Mouse (Mus musculus): Measurements from ENCODE around the gene Foxo6. TPM values are rescaled to one million over a fixed set of nuclear protein-coding genes. Genes with fewer than 3 reads are reported as not detected.
A peak's percentile ranks its signal among the peaks of the same experiment; 100 is the strongest.

The Foxo6 gene
- total RNA-seq, 2 experiments from 2014 or later: 32.8 to 32.9 TPM

DNA sequence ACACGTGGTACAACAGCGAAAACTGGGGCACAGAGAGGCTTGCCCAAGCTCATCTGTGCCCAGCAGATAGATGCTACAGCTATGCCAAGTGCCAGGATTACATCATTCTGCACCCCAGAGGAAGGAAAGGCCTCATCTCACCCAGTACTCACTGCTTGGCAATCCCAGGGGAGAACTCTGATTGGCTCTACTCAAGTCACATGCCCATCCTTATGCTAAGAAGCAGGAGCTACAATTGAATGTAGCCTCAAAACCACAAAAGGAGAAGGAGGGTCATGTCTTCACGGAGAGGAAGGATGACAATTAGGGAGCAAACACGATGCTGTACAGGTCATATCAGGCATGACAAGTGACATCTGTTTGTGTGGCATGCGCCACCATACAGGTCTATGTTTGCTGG lies 26.2 kb upstream of the Foxo6 start:
- DNase-seq (ENCODE audit: low spot score in 2 of 2): no peak
- TF ChIP-seq CTCF (conservative IDR thresholded peaks at IDR 0.05): no peak
- Histone ChIP-seq H3K4me3 (no peak overlapping the region), H3K27ac (no peak overlapping the region)

DNA sequence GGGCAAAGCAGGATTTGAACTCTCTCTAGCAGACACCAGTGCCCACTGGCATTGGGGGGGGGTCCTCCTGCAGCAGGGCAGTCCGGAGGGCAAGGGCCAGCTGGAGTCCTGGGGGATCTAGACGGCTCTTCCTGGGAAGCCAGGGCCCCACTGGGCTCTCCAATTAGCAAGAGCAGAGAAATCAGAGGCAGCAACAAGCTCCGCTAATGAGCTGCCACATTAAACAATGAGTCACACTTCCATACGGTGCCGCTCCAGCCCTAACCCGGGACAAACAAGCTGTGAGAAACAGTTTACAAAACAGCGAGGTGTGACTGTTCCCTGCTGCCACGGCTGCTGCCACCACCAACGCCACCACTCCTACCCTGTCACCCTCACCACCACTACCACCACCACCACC lies 17.4 kb upstream of the Foxo6 start:
- DNase-seq (ENCODE audit: low spot score in 2 of 2): peak in 1 of 2 experiments; percentile 27
- no peak overlapping the region for H3K4me3 ChIP-seq

DNA sequence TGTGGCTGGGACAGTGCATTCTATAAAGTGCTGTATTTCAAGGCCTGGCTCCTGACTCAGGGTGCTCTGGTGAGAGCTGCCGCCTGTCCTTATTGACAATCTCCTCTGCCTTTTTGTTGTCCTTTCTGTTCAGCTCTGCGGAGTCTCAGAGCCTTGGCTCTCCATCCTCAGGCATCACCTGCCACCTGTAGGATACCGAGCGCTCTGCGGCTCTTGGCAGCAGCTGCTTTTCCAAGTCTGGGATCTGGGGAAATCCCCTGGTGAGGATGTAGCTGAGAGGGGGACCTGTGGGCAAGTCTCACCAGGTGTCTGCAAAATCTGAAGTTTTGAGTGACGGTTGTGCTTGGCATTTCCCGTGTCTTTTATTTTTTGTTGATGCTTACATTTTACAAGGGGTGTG lies 12.1 kb upstream of the Foxo6 start:
- TF ChIP-seq CTCF (conservative IDR thresholded peaks at IDR 0.05): no peak; the same call in 1 of the 2 replicates
- DNase-seq (ENCODE audit: low spot score in 2 of 2): no peak
- no peak overlapping the region for H3K4me3 ChIP-seq
- H3K27ac ChIP-seq: no peak overlapping the region

More for the DNA sequence above, 17.4 kb upstream of the Foxo6 start:
- TF ChIP-seq CTCF (conservative IDR thresholded peaks at IDR 0.05): no peak
- no peak overlapping the region for H3K27ac ChIP-seq

DNA sequence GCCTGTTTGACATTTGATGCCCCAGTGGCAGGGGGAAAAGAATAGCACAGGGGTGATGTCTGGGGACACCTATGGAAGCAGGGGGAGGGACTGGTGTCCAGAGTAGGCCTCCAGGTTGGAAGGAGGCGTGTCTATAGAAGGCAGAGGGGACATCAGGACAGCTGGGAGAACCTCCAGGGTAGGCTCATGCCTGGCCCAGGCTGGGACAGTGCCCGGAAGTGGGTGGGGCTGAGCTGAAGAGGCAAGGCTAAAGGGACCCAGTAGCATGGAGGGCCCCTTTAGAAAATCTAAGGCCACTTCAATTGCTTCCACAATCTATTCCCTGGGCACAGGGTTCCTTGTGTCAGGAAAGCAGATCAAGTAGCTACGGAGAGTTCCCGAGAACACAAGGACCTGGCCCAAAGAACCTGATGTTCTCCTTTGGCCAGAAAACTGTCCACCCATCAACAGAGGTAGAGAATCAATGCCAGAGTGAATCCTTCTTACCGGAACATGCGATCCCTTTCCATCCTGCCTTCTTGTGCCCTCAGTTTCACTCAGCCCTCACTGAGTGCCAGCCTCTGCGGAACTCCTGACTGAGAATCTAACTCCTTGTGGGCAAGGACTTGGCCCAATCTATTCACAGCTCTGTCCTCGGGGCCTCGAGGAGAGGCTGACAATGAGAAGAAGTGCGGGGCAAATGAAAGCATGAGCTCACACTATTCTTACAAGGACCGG lies 4.1 kb upstream of the Foxo6 start:
- no peak for DNase-seq (ENCODE audit: low spot score in 2 of 2)
- no peak overlapping the region for H3K27ac ChIP-seq
- no peak for TF ChIP-seq CTCF (conservative IDR thresholded peaks at IDR 0.05)
- H3K4me3 ChIP-seq: no peak overlapping the region

DNA sequence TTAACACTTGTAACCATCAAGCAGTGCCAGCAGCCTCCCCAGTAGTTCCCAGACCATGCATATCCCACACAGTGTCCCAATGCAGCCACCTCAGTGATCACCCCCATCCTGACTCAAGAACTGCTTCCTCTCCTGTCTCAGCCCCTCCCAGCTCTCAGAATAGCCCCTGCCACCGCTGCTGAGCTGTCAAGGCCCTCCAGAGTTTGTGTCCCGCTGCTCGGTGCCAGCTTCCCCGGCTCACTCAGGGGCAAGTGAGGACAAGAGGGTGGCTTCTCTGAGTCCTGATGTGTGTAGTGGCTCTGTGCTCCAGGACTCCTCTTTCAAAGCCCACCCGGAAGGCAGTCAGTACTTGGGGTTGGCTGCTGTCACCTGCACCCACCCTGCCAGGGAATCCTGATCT lies 3.3 kb upstream of the Foxo6 start:
- TF ChIP-seq CTCF (conservative IDR thresholded peaks at IDR 0.05): no peak
- DNase-seq (ENCODE audit: low spot score in 2 of 2): no peak
- Histone ChIP-seq H3K4me3 (no peak overlapping the region), H3K27ac (no peak overlapping the region)

DNA sequence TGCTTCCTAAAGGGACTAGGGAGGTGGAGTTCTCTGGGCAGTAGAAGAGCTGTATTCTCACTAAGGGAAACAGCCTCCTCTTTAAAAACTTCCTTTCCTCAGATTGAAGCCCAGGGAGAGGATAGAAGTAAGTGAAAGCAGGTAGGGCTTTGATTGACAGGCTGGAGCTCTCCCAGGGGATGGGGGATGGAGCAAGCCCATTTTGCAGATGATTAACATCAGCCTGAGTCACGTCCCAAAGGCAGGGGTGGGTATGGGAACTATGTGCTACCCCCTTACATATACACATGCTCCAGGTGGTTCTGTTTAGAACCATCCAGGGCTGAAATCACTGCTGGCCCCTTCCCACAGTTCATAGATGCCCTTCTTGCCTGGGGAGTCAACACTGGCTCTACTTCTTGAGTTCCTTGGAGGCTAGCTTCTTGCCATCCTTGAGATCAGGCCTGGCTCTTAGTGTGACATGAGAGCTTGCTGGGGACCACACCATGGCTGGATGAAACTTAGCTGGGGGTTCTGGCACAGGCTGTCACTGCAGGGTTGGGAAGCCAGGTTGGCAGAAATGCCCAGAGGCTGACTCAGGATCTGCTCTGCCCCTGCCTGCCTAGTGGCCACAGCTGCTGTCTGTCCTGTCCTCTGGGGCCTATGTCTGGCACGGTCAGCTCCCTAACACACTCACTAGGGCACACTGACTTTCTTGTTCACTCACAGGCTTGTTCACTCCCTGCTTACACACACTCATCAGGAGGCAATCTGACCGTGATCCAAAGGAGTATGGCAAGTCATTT lies 2.2 kb upstream of the Foxo6 start:
- DNase-seq (ENCODE audit: low spot score in 2 of 2): no peak
- H3K4me3 ChIP-seq: no peak overlapping the region
- no peak overlapping the region for H3K27ac ChIP-seq
- no peak for TF ChIP-seq CTCF (conservative IDR thresholded peaks at IDR 0.05)

DNA sequence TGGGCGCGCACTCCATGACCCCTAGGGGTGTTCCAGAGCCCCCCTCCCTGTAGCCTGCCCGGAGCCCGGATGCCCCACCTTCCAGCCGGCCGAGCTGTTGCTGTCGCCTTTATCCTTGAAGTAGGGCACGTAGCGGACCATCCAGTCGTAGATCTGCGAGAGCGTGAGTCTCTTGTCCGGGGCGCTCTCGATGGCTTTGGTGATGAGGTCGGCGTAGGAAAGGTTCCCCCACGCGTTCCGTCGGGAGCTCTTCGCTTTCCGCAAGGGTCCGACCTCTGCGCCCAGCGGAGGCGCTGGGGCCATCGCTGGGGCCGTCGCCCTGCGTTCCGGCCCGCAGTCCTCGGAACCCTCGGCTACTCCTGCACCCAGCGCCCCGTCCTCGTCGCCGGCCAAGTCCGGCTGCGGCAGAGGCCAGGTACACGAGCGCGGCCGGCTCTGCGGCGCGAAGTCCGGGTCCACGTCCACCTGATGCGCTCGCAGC lies 348 bp downstream of the Foxo6 start:
- Histone ChIP-seq H3K27ac (peak overlapping the region; percentile 90), H3K4me3 (peak overlapping the region; percentile 61)
- no peak for DNase-seq (ENCODE audit: low spot score in 2 of 2)
- no peak for TF ChIP-seq CTCF (conservative IDR thresholded peaks at IDR 0.05)

DNA sequence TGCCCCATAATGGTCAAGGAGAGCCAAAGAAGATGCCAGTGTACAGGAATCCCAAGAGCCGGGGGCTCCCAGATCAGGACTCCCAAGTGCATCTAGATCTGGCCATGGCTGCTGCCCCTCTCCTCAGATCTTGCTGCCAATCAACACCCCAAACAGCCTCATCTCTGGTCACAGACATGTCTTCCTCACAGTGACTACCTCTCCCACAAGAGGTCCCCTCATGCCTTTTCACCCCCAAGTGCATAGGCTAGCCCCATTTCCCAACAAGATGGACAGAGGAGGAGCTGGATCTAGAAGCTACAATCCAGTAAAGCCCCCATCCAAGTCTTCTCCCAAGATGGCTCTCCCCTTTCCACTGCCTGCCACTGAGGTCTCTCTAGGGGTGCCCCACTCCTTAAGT lies 1.4 kb downstream of the Foxo6 start:
- no peak for DNase-seq (ENCODE audit: low spot score in 2 of 2)
- TF ChIP-seq CTCF (conservative IDR thresholded peaks at IDR 0.05): no peak
- Histone ChIP-seq H3K4me3 (peak overlapping the region; percentile 61), H3K27ac (peak overlapping the region; percentile 90; the same call in 1 of the 2 replicates)

DNA sequence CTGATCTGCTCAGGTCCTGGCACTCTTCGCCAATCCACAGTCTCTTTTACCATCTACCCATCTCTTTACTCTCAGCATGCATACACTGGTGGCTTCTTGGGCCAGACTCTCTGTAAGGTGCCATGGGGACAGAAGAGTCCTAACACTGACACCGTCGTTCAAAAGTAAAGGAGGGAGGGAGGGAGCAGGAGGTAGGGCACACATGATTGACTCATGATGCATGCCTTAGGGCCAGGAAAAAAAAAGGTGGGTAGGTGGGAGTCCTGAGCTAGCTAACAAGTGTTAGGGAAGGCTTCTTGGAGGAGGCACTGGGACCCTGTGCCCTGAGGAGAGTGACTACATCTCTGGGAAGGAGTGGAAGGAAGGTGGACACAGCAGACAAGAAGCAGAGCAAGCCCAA lies 1.9 kb downstream of the Foxo6 start:
- no peak for DNase-seq (ENCODE audit: low spot score in 2 of 2)
- peak overlapping the region; percentile 61 for H3K4me3 ChIP-seq
- peak overlapping the region; percentile 90 for H3K27ac ChIP-seq
- no peak for TF ChIP-seq CTCF (conservative IDR thresholded peaks at IDR 0.05)

DNA sequence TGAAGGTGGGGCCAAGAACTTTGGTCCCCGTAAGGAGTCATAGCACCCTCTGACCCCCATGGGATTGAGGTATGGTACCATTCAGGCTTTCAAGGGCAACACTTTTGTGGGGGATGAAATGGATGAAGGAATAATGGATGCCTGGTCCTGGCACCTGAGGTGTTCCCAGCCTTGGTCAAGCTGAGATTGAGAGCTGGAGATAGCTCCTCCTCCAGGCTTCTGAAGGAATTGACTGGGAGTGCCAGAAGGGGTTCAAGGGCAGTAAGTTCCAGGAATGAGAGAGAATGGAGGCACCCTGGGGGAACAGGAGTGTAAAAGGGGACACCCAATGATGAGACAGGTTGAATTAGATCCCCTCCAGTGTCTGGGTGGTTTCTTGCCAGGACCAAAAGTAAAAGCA lies 3.0 kb downstream of the Foxo6 start:
- Histone ChIP-seq H3K27ac (peak overlapping the region; percentile 90), H3K4me3 (peak overlapping the region; percentile 61)
- TF ChIP-seq CTCF (conservative IDR thresholded peaks at IDR 0.05): peak; percentile 69
- DNase-seq (ENCODE audit: low spot score in 2 of 2): no peak

DNA sequence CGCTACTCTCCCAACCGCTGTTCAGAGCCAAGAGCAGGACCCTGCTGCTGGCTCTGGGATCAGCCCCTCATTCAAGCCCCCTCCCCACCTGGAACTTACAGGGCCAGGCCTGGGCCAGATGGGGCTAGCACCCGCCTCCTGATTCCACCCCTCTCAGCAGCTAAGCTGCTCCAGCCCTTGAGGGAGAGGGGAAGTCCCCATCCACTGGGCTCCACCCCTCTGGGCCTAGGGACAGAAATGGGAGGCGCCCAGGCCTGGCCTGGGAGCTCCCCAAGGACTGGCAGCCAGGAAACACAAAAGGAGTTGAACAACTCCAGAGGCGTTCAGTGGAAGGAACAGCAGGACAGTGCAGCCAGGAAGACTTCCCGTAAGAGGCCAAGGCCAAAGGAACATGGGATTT lies 4.0 kb downstream of the Foxo6 start:
- no peak for TF ChIP-seq CTCF (conservative IDR thresholded peaks at IDR 0.05)
- DNase-seq (ENCODE audit: low spot score in 2 of 2): peak; percentile 55 to 78
- H3K4me3 ChIP-seq: peak overlapping the region; percentile 61
- H3K27ac ChIP-seq: peak overlapping the region; percentile 89

DNA sequence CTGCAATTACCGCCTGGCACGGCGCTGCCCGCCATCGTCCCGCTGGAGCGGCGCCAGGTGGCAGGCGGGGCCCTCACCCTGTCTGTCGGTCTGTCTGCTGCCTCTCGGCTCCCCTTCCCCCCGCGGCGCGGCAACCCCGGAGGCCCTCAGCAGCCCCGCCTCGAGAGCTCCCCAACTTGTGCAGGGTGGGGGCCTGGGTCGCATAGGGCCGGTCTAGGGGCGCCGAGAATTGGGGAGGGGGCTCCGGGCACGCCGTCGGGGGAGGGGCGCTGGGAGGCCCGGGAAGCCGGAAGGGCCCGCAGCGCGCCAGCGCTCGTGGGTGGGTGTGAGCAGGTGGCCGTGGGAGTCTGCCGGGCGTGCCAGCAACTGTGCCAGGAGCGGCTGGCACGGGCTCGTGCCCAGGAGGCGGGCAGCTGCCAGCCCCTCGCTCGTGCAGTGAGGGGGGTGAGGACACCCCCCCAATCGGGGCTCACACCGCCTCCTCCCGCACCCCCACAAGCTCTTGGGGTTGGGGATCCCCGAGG lies 4.5 kb downstream of the Foxo6 start:
- peak; percentile 85 to 87 for DNase-seq (ENCODE audit: low spot score in 2 of 2)
- no peak for TF ChIP-seq CTCF (conservative IDR thresholded peaks at IDR 0.05)
- Histone ChIP-seq H3K4me3 (peak overlapping the region; percentile 61), H3K27ac (peak overlapping the region; percentile 89)

DNA sequence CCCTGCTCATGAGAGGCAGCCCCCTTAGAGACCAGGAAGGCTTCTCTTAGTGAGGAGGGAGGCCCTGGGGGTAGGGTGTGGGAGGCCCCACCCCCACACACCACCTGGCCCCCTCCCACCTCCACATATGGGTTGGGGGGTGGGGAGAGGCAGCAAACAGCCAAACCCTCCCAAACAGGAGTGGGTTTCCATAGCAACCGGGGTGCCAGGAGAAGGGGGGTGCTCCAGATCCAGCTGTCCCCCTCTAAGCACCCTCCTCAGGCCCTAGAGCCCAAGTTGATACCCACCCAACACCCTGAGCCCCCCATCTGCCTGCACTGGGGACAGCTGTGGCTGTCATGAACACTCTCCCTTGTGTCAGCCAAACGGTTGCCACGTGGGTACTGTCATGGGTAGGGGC lies 6.1 kb downstream of the Foxo6 start:
- TF ChIP-seq CTCF (conservative IDR thresholded peaks at IDR 0.05): no peak
- DNase-seq (ENCODE audit: low spot score in 2 of 2): peak in 1 of 2 experiments; percentile 62
- Histone ChIP-seq H3K27ac (peak overlapping the region; percentile 89), H3K4me3 (no peak overlapping the region; the same call in 1 of the 2 replicates)

Data from layer of hippocampus, adult 2 months (tissue).